Mouse (Mus musculus): Measurements from ENCODE around the gene Anks6. TPM values are rescaled to one million over a fixed set of nuclear protein-coding genes. Genes with fewer than 3 reads are reported as not detected.

Anks6 gene
- polyA plus RNA-seq, 1 experiment from 2014 or later: 4.9 TPM

DNA sequence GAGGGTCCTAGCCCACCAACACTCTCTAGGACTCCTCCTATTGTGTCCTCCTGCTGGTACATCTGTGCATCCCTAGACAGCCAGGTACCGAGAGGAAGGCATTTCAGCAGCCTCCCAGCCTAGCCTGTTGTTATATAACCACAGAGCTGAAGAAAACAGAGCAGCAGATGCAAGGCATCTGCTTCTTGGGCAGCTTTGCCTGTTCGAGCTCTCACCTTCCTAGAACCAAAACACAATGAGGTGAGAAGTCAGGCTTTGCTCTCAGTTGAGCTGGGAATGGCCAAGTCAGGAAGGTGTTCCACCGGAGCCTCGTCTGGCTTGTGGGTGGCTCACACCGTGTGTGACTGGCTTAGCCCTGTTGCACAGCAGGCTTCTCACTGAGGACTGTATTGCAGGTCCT, 74.3 kb downstream of the Anks6 start:
- Histone ChIP-seq H3K4me2 (replicated peaks) (no peak overlapping the region), H3K27ac (replicated peaks) (no peak overlapping the region), H3K27me3 (no peaks in the 10 kb centered on the region), H3K4me3 (no peak overlapping the region), H3K9ac (replicated peaks) (no peak overlapping the region), H3K36me3 (no peaks in the 10 kb centered on the region), H3K4me1 (no peaks in the 10 kb centered on the region), H3K9me3 (no peaks in the 10 kb centered on the region)
- no peak for ATAC-seq (replicated peaks)
- 77% methylated on average over 5 of the region's 5 CpGs for WGBS

GRCm38 (mm10) chr4:46982094-46982493, 75.1 kb downstream of the Anks6 start:
- Histone ChIP-seq H3K27me3 (no peaks in the 10 kb centered on the region), H3K4me2 (replicated peaks) (no peak overlapping the region), H3K4me1 (no peaks in the 10 kb centered on the region), H3K27ac (replicated peaks) (no peak overlapping the region), H3K9ac (replicated peaks) (no peak overlapping the region), H3K4me3 (no peak overlapping the region), H3K9me3 (no peaks in the 10 kb centered on the region), H3K36me3 (no peaks in the 10 kb centered on the region)
- 84% methylated on average over 4 of the region's 4 CpGs for WGBS
- no peak for ATAC-seq (replicated peaks)

DNA sequence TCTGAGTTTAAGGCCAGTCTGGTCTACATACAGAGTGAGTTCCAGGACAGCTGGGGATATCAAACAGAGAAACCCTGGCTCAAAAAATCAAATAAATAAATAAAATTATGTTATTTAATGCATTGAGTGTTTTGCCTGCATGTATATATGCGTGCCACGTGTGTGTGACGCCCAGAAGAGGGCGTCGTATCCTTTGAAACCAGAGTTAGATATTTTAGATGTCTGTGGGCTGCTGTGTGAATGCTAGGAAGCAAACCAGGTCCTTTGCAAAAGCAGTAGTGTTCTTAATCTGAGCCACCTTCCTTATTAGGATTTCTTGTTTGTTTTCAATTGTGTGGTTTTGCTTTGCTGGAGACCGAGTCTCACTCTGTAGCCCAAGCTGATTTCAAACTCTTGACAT, 78.9 kb downstream of the Anks6 start:
- 88% methylated on average over 6 of the region's 6 CpGs for WGBS
- Histone ChIP-seq H3K4me3 (no peak overlapping the region), H3K9me3 (no peaks in the 10 kb centered on the region), H3K9ac (replicated peaks) (no peak overlapping the region), H3K36me3 (no peaks in the 10 kb centered on the region), H3K4me2 (replicated peaks) (no peak overlapping the region), H3K27me3 (no peaks in the 10 kb centered on the region), H3K27ac (replicated peaks) (no peak overlapping the region), H3K4me1 (no peaks in the 10 kb centered on the region)
- ATAC-seq (replicated peaks): no peak

GRCm38 (mm10) chr4:46977161-46977560, 80.1 kb downstream of the Anks6 start:
- Histone ChIP-seq H3K36me3 (no peaks in the 10 kb centered on the region), H3K27me3 (no peaks in the 10 kb centered on the region), H3K9me3 (no peaks in the 10 kb centered on the region), H3K4me1 (no peaks in the 10 kb centered on the region), H3K9ac (replicated peaks) (no peak overlapping the region), H3K27ac (replicated peaks) (no peak overlapping the region; the same call in 1 of the 2 replicates), H3K4me3 (no peak overlapping the region), H3K4me2 (replicated peaks) (no peak overlapping the region)
- ATAC-seq (replicated peaks): no peak
- 92% methylated on average over 7 of the region's 7 CpGs for WGBS

GRCm38 (mm10) chr4:46976671-46977071, 80.6 kb downstream of the Anks6 start:
- H3K27me3 ChIP-seq: no peaks in the 10 kb centered on the region
- no peaks in the 10 kb centered on the region for H3K4me1 ChIP-seq
- no peaks in the 10 kb centered on the region for H3K9me3 ChIP-seq
- no peaks in the 10 kb centered on the region for H3K36me3 ChIP-seq
- no peak overlapping the region for H3K9ac ChIP-seq (replicated peaks)
- no peak overlapping the region for H3K27ac ChIP-seq (replicated peaks)
- H3K4me2 ChIP-seq (replicated peaks): no peak overlapping the region
- 84% methylated on average over 11 of the region's 11 CpGs for WGBS
- ATAC-seq (replicated peaks): no peak
- H3K4me3 ChIP-seq: no peak overlapping the region

- H3K36me3 ChIP-seq: no peaks in the 10 kb centered on the region
- H3K9ac ChIP-seq (replicated peaks): no peak overlapping the region
- H3K4me3 ChIP-seq: no peak overlapping the region
- no peaks in the 10 kb centered on the region for H3K9me3 ChIP-seq
- H3K27ac ChIP-seq (replicated peaks): no peak overlapping the region
- 74% methylated on average over 10 of the region's 10 CpGs for WGBS
- no peaks in the 10 kb centered on the region for H3K4me1 ChIP-seq
- H3K4me2 ChIP-seq (replicated peaks): no peak overlapping the region
- no peak for ATAC-seq (replicated peaks)
- H3K27me3 ChIP-seq: no peaks in the 10 kb centered on the region
Observed at GRCm38 (mm10) chr4:46973322-46973721, 83.9 kb downstream of the Anks6 start.

- no peaks in the 10 kb centered on the region for H3K27me3 ChIP-seq
- no peaks in the 10 kb centered on the region for H3K9me3 ChIP-seq
- WGBS: 76% methylated on average over 10 of the region's 10 CpGs
- no peak overlapping the region for H3K27ac ChIP-seq (replicated peaks)
- no peaks in the 10 kb centered on the region for H3K4me1 ChIP-seq
- H3K9ac ChIP-seq (replicated peaks): no peak overlapping the region
- no peaks in the 10 kb centered on the region for H3K36me3 ChIP-seq
- ATAC-seq (replicated peaks): peak; percentile 41; the same call in 1 of the 2 replicates
- no peak overlapping the region for H3K4me2 ChIP-seq (replicated peaks)
- no peak overlapping the region for H3K4me3 ChIP-seq
Observed at GRCm38 (mm10) chr4:46967981-46968380, 89.2 kb downstream of the Anks6 start.

GRCm38 (mm10) chr4:46966551-46966950, 90.7 kb downstream of the Anks6 start:
- no peaks in the 10 kb centered on the region for H3K36me3 ChIP-seq
- ATAC-seq (replicated peaks): no peak
- H3K27ac ChIP-seq (replicated peaks): no peak overlapping the region
- H3K9me3 ChIP-seq: no peaks in the 10 kb centered on the region
- no peak overlapping the region for H3K4me2 ChIP-seq (replicated peaks)
- no peak overlapping the region for H3K4me3 ChIP-seq
- no peak overlapping the region for H3K9ac ChIP-seq (replicated peaks)
- H3K27me3 ChIP-seq: no peaks in the 10 kb centered on the region
- H3K4me1 ChIP-seq: no peaks in the 10 kb centered on the region

Other genes starting within 250 kb of the Anks6 start
- gene Gabbr2, start 65.6 kb downstream of the Anks6 start, polyA plus RNA-seq (2015; fragmentation: Nextera tagmentation; extraction: Ambion mirVana): 3.6 and 5.4 TPM in 2 replicates
- 1.2 and 1.3 TPM in 2 replicates for gene Galnt12, start 34.5 kb upstream of the Anks6 start, polyA plus RNA-seq (2015; fragmentation: Nextera tagmentation; extraction: Ambion mirVana)
- gene Col15a1, start 150.7 kb upstream of the Anks6 start, polyA plus RNA-seq (2015; fragmentation: Nextera tagmentation; extraction: Ambion mirVana): 1.4 and 3.1 TPM in 2 replicates

All from forebrain, embryonic 15.5 days (tissue).